Mouse (Mus musculus) embryonic fibroblast, embryonic 13.5 days (primary cell): ENCODE results near the gene Gm20388. TPM values are rescaled to one million over a fixed set of nuclear protein-coding genes. Genes with fewer than 3 reads are reported as not detected.

Experiments
- H3K27ac ChIP-seq: 2 replicates; pipeline ENCODE4 v1.5.1; 2012; ENCODE audit warnings: low read length, control low read depth, inconsistent platforms; ENCODE audit not compliant: insufficient read depth
- H3K4me1 ChIP-seq: 2 replicates; pipeline ENCODE4 v1.6.1; 2011; ENCODE audit warnings: low read length; ENCODE audit not compliant: control insufficient read depth, insufficient read depth
- H3K4me3 ChIP-seq: 2 replicates; pipeline ENCODE4 v1.5.1; 2011; ENCODE audit warnings: mild to moderate bottlenecking, control low read depth, low read length; ENCODE audit not compliant: insufficient read depth
- CTCF ChIP-seq: IDR thresholded peaks from 2 replicates; pipeline ENCODE4 v1.5.1; 2011; ENCODE audit warnings: mild to moderate bottlenecking, control low read depth, low read length, moderate library complexity, borderline replicate concordance; ENCODE audit not compliant: insufficient read depth
- POLR2A ChIP-seq: IDR thresholded peaks from 2 replicates; pipeline ENCODE4 v1.6.1; 2011; ENCODE audit warnings: low read depth, mild to moderate bottlenecking, control low read depth, low read length, moderate library complexity
- polyA plus RNA-seq: library from polyadenylated mRNA; stranded (reverse); fragments of >200 nt; gene quantifications from 2 replicates; pipeline ENCODE4 v1.2.4, GENCODE M21; 2011; ENCODE audit warnings: low read depth; ENCODE audit not compliant: missing spikeins, insufficient read length

Gene Gm20388
- polyA plus RNA-seq, 1 experiment = 82.8 TPM

GRCm38 (mm10) chr8:122725187-122725586, 2814.5 kb downstream of the Gm20388 start:
- Histone ChIP-seq H3K4me3 (no peak overlapping the region), H3K4me1 (no peaks in the 10 kb centered on the region), H3K27ac (no peak overlapping the region)
- no peak for TF ChIP-seq CTCF
- no peak for TF ChIP-seq POLR2A

- TF ChIP-seq CTCF (no peak), POLR2A (no peak)
Observed at GRCm38 (mm10) chr8:122726789-122727188, 2816.1 kb downstream of the Gm20388 start.

GRCm38 (mm10) chr8:122727412-122727811, 2816.8 kb downstream of the Gm20388 start:
- no peak overlapping the region for H3K4me3 ChIP-seq
- TF ChIP-seq CTCF (no peak), POLR2A (no peak)

More at GRCm38 (mm10) chr8:122726789-122727188, 2816.1 kb downstream of the Gm20388 start:
- Histone ChIP-seq H3K4me1 (no peaks in the 10 kb centered on the region), H3K27ac (no peak overlapping the region), H3K4me3 (no peak overlapping the region)

GRCm38 (mm10) chr8:122728630-122729029, 2818.0 kb downstream of the Gm20388 start:
- H3K4me1 ChIP-seq = no peaks in the 10 kb centered on the region
- H3K4me3 ChIP-seq = no peak overlapping the region
- TF ChIP-seq CTCF (no peak), POLR2A (no peak)
- H3K27ac ChIP-seq = no peak overlapping the region

More at GRCm38 (mm10) chr8:122727412-122727811, 2816.8 kb downstream of the Gm20388 start:
- no peaks in the 10 kb centered on the region for H3K4me1 ChIP-seq
- no peak overlapping the region for H3K27ac ChIP-seq

GRCm38 (mm10) chr8:122735110-122735509, 2824.5 kb downstream of the Gm20388 start:
- Histone ChIP-seq H3K4me3 (no peak overlapping the region), H3K27ac (no peak overlapping the region), H3K4me1 (no peaks in the 10 kb centered on the region)
- TF ChIP-seq CTCF = no peak
- TF ChIP-seq POLR2A = no peak

- Histone ChIP-seq H3K4me3 (no peak overlapping the region), H3K27ac (no peak overlapping the region), H3K4me1 (no peaks in the 10 kb centered on the region)
- TF ChIP-seq POLR2A (no peak), CTCF (no peak)
Observed at GRCm38 (mm10) chr8:122735542-122736473, 2825.2 kb downstream of the Gm20388 start.

- no peak for TF ChIP-seq POLR2A
- no peak for TF ChIP-seq CTCF
- Histone ChIP-seq H3K4me3 (no peak overlapping the region), H3K27ac (no peak overlapping the region), H3K4me1 (no peaks in the 10 kb centered on the region)
Observed at GRCm38 (mm10) chr8:122736623-122737022, 2826.0 kb downstream of the Gm20388 start.

- TF ChIP-seq CTCF = no peak
- no peak for TF ChIP-seq POLR2A
- H3K27ac ChIP-seq = no peak overlapping the region
- no peak overlapping the region for H3K4me3 ChIP-seq
- no peaks in the 10 kb centered on the region for H3K4me1 ChIP-seq
Observed at GRCm38 (mm10) chr8:122737071-122737470, 2826.4 kb downstream of the Gm20388 start.

- H3K4me1 ChIP-seq = no peaks in the 10 kb centered on the region
- H3K27ac ChIP-seq = no peak overlapping the region
- TF ChIP-seq POLR2A = no peak
- no peak for TF ChIP-seq CTCF
- H3K4me3 ChIP-seq = no peak overlapping the region
Observed at GRCm38 (mm10) chr8:122737886-122738285, 2827.2 kb downstream of the Gm20388 start.

GRCm38 (mm10) chr8:122739102-122739725, 2828.6 kb downstream of the Gm20388 start:
- Histone ChIP-seq H3K27ac (no peak overlapping the region), H3K4me3 (no peak overlapping the region), H3K4me1 (no peaks in the 10 kb centered on the region)
- TF ChIP-seq CTCF (no peak), POLR2A (no peak)
